Mouse (Mus musculus): ENCODE measurements around the gene Gm20914.
"Not testable (repeated sequence)": the region's sequence is repeated elsewhere in the genome, so short reads cannot be mapped to it uniquely, and the experiment has no call there.

Gene Gm20914

DNA sequence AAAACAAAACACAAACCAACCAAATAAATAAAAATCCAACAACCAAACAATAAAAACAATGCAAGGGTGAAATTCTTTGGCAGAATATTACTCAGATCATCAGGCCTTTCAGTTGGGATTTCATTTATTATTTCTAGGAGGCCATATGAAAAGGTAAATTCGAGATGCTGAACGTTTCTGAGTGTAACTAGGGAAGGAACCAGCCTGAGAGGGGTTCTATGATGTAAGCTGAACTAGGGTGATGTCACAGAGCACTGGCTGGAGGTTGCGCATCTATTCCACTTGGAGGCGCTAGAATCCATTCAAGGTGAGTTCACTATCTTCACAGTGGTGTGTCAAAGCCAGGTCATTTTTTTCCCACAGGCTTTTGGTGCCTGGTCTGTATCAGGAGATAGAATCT lies at the start of gene Gm20914:
Gm20914 (plus strand) TSS at position 301 of the 400 bp plus-strand sequence.
- not testable (repeated sequence) for DNase-seq
